Mouse (Mus musculus) gastrocnemius, postnatal 4 days (tissue): ENCODE results near the gene Mamdc2. TPM values are rescaled to one million over a fixed set of nuclear protein-coding genes. Genes with fewer than 3 reads are reported as not detected.

ENCODE experiments used
- DNase-seq, 2 experiments: peaks; one replicate each; pipeline ENCODE4 v3.0.0; 2021 to 2022; ENCODE audit warnings: low spot score in 2 of 2, mixed read lengths in 2 of 2
- total RNA-seq, 2 experiments: library from RNA; stranded (reverse); gene quantifications; 2 replicates each; pipeline ENCODE4 v1.2.3; 2021

Gene Mamdc2
- total RNA-seq, 2 experiments from 2014 or later = 2.9 to 3.3 TPM

DNA sequence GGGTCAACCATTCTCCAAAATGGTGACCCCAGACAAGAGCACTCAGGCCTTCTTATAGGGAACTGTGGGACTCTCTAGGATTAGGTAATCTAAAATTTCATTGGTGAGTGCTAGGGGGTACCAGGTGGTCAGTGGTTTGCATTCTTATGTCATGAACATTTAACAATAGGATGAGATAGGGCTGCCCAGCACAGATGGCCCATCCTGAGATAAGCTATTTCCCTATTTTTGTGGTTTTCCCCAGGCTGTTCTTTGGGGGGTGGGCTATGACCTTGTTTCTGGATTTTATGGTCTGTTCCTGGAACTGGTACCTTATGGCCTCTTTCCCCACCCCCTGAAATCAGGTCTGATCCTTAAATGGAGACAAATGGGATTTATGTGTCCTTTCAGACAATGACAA lies 151.1 kb downstream of the Mamdc2 start:
- DNase-seq = no peak

DNA sequence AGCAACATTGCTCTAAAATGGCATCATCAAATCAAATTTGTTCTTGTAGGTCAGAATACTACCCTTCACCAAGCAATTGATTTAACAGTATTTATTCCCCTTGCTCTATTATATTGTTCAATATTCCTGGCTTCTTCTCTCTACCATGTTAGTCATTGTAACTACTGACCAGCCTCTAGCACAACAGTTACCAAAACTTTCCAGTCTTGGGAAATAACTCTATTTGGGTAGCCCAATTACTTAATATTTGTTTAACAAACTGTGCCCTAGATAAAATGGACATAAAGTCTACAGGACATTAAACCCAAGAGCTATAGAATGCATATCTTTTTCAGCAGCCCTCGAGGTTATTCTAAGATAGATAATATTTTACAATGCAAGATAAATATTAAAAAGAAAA lies 159.0 kb downstream of the Mamdc2 start:
- DNase-seq = no peak

DNA sequence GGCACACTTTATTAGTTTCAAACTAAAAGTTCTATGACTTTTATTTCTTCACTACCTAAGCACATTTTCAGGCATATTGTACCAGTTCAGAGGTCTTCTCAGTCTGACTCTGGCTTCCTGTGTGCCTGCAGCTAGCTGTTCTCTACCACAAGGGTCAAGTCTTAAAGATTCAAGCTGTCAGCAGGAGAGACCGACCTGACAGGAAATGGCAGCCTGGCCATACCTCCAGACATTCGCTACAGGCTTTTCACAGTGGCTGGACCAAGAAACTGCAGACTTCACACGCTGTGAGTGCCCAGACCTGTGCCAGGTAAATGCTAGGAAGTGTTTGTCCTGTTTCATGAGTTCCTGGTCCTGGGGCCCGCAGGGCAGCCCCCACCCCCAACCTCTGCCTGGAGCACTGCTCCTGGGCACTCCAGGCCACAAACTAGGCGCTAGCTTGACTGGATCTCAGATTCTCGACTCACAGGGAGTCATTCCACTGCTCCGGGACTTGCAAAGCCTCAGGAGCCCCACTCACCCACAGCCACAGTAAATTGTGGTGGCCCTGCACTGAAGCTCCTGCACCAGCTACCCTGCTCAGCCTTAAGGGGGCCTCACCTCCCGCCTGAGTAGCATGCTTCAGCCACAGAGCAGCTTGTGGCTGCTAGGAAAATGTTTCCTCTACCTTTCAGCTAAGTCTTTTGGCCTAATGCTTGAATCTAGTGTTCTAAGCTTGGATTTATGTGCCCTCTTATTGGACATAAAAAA lies 166.2 kb downstream of the Mamdc2 start:
- DNase-seq = no peak

DNA sequence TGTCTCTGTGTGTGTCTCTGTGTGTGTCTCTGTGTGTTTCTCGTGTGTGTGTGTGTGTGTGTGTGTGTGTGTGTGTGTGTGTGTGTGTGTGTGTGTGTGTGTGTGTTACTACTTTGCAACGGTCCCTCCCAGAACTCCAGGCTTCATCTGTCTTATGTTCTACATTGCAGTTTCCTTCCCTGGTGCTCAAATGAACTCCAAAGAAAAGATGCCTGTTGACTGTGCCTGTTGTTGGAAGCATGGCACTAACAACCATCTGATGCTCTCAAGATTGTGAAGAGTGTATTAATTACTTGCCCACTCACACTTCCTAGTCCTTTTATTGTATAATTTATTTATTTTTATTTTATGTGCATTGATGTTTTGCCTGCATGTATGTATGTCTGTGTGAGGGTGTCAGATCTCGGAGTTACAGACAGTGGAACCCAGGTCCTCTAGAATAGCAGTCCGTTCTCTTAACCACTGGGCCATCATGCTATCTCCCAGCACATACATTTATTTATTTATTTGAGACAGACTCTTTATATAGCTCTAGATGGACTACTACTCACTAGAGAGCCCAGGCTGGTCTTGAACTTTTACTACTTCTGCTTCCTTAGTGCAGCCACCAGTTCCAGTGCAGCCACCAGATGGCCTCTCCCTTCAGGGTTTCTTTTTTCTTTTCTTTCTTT lies 174.1 kb downstream of the Mamdc2 start:
- DNase-seq = no peak

DNA sequence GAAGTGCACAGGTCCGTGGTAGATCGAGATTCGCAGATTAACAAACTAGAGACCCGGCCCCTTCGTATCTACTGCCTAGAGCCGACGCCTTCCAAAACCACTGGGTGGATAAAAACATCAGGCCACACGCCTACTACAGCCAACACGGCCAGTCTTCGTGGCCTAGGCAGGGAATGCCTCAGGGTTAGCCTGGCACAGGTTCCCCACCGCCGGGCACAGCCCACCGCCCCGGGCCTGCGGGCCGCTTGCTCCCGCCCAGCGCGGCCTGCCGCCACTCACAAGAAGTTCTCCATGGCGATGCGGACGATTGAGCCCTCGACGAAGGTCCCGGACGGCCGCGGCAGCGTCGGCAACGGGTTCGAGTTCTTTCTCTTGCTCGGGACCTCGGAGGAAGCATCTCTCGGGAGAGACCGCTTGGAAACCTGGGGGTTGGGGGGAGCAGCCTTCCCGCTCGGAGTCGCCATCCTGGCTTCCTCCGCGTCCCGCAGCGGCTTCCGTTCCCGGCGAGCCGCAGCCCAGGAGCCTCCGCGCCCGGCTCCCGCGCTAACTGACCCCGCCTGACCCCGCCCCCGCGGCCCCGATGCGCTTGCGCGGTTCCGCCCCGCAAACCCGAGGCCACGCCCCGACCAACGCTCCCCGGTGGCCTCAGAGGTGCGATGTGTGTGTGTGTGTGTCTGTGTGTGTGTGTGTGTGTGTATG lies 174.7 kb downstream of the Mamdc2 start, which contains the start of gene Smc5:
Gene Smc5 (minus strand): TSS at position 543 of the 699 bp plus-strand sequence.
- DNase-seq = peak; percentile 92 to 93

DNA sequence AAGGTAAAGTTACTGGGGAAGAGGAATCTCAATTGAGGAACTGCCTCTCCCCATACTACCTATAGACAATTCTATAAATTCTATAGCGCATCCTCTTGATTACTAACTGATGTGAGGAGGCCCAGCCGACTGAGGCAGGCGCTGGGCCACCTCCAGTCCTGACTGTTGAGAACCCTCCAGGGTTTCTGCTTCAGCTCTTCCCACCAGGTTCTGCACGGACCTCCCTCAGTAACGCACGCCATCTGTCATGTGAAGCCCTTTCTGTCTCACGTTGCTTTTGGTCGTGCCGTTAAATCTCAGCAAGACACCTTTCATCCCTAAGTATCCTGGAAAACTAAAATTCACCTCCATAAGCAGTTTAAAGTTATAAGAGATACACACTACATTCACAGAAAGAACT lies 191.5 kb downstream of the Mamdc2 start:
- DNase-seq = no peak

Other genes with a start within 250 kb of the Mamdc2 start
- 10 to 100 TPM; 34.8 to 44.4 TPM for gene Smc5, start 174.5 kb downstream of the Mamdc2 start, total RNA-seq
- not detected for gene 1700028P14Rik, start 204.4 kb upstream of the Mamdc2 start, total RNA-seq
- gene Ptar1, start 239.0 kb upstream of the Mamdc2 start, total RNA-seq = 10 to 100 TPM; 27.4 to 27.8 TPM